Mouse (Mus musculus) limb, embryonic 11.5 days (tissue): Measurements from ENCODE around the gene Nipal4. TPM values are rescaled to one million over a fixed set of nuclear protein-coding genes. Genes with fewer than 3 reads are reported as not detected.

Experiments
- ATAC-seq: fragments of 200-750 bp; cut with Nextera tagmentation; 2 replicates; pipeline ENCODE4 v1.8.0; 2017; ENCODE audit warnings: low read depth; ENCODE audit not compliant: insufficient number of reproducible peaks, low FRiP score, low TSS enrichment
- DNase-seq: peaks from one replicate; pipeline ENCODE4 v3.0.0-alpha.2; 2015; ENCODE audit warnings: low spot score
- H3K27ac ChIP-seq: fragments of 300-500 bp; sonication (generic); replicated peaks from 2 replicates; pipeline ENCODE4 v1.5.1; 2014; ENCODE audit warnings: low read depth, mild to moderate bottlenecking, low read length
- H3K27me3 ChIP-seq: fragments of 300-500 bp; sonication (generic); 2 replicates; pipeline ENCODE4 v1.6.1; 2014; ENCODE audit warnings: mild to moderate bottlenecking, low read length, mixed read lengths; ENCODE audit not compliant: control insufficient read depth, insufficient read depth
- H3K36me3 ChIP-seq: fragments of 300-500 bp; sonication (generic); 2 replicates; pipeline ENCODE4 v1.6.1; 2014; ENCODE audit warnings: mild to moderate bottlenecking, low read length, moderate library complexity, mixed read lengths; ENCODE audit not compliant: control insufficient read depth, insufficient read depth
- H3K4me1 ChIP-seq: fragments of 300-500 bp; sonication (generic); 2 replicates; pipeline ENCODE4 v1.6.1; 2014; ENCODE audit warnings: low read length, mixed read lengths; ENCODE audit not compliant: control insufficient read depth, insufficient read depth
- H3K4me2 ChIP-seq: fragments of 300-500 bp; sonication (generic); 2 replicates; pipeline ENCODE4 v1.6.1; 2014; ENCODE audit warnings: low read depth, mild to moderate bottlenecking, moderate library complexity; ENCODE audit not compliant: severe bottlenecking
- H3K4me3 ChIP-seq: fragments of 300-500 bp; sonication (generic); 2 replicates; pipeline ENCODE4 v1.5.1; 2014; ENCODE audit warnings: low read depth, low read length
- H3K9ac ChIP-seq: fragments of 300-500 bp; sonication (generic); 2 replicates; pipeline ENCODE4 v1.6.1; 2014; ENCODE audit warnings: mild to moderate bottlenecking, low read length
- H3K9me3 ChIP-seq: fragments of 300-500 bp; sonication (generic); 2 replicates; pipeline ENCODE4 v1.6.1; 2016; ENCODE audit warnings: low read length; ENCODE audit not compliant: control insufficient read depth
- WGBS: fragments of 180-500 bp; shearing (Covaris S2); extraction: QIAGEN DNeasy Blood & Tissue Kit; methylation state at CpG from one replicate; pipeline ENCODE4 v1.1.7; 2014; 5-methylcytosine and 5-hydroxymethylcytosine counted together
- polyA plus RNA-seq: library from polyadenylated mRNA; unstranded; fragments of >200 nt; fragmentation: Nextera tagmentation; extraction: Ambion mirVana; gene quantifications from 2 replicates; pipeline ENCODE4 v1.2.1, GENCODE M21; 2014

The Nipal4 gene
- 0.54 and 0.71 TPM in 2 replicates for polyA plus RNA-seq

GRCm38 (mm10) chr11:46165866-46166585 lies at the start of gene Nipal4:
Gene Nipal4, minus strand, starts transcription at chr11:46166508.
- Histone ChIP-seq H3K9ac (peak within 1 kb of the TSS; percentile 40; the same call in 1 of the 2 replicates), H3K27me3 (peaks cover 14% of the 10 kb centered on the region), H3K4me1 (0 out of 2 replicates have a peak, but pooled peaks cover 2% of the 10 kb centered on the region), H3K27ac (no peak within 1 kb of the TSS), H3K4me2 (peak within 1 kb of the TSS; percentile 97), H3K9me3 (no peaks in the 10 kb centered on the region), H3K36me3 (no peaks in the 10 kb centered on the region), H3K4me3 (peak within 1 kb of the TSS; percentile 44)
- WGBS, result 2% methylated on average over 40 of the region's 40 CpGs
- DNase-seq (peak; percentile 57), ATAC-seq (no peak)

GRCm38 (mm10) chr11:46215354-46215753 lies 49.0 kb upstream of the Nipal4 start:
- peaks cover 11% of the 10 kb centered on the region for H3K4me1 ChIP-seq
- DNase-seq, result peak; percentile 83
- H3K9me3 ChIP-seq, result no peaks in the 10 kb centered on the region
- no peak overlapping the region for H3K4me2 ChIP-seq
- WGBS, result 20% methylated on average over 3 of the region's 3 CpGs
- peak overlapping the region; percentile 81 for H3K27ac ChIP-seq
- H3K9ac ChIP-seq, result no peak overlapping the region
- H3K36me3 ChIP-seq, result no peaks in the 10 kb centered on the region
- peak; percentile 74; the same call in 1 of the 2 replicates for ATAC-seq
- no peak overlapping the region for H3K4me3 ChIP-seq
- H3K27me3 ChIP-seq, result no peaks in the 10 kb centered on the region

DNA sequence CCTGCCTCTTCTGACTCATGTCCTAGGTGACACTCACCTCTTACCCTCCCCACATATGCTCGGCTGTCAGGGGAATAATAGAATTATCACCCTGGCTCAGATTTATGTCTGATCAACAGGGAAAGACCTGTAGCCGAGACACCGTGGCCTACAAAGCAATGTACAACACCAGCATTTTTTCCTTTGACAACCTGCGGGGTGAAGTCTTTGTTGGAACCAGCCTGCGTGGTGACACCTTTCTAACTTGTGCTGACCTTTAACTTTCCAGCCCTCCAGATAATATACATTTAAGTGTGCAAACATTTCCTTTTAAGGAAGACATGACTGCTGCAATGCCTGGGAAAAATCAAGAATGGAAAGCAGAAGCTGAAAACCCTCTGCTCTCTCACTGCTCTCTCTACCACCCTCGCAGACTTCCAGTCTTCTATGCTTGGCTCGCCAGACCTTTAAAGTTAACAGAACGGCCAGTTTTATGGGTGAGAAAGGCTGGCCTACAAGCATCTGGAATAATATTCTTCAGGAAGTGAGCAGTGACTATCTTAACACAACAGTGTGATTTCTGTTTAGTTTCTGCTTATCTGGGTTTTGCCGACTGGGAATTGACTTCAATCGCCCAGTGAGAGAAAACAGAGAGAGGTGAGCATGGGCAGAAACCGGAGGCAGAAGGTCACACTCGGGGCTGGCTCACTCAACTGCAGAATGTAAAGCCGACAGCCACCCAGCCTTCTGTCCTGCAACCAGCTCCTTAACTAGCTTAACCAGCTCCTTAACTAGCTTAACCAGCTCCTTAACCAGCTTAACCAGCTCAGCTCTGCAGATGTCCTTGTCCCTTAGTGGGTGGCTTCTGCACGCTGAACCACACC lies 48.3 kb upstream of the Nipal4 start:
- ATAC-seq, result peak; percentile 11; the same call in 1 of the 2 replicates

DNA sequence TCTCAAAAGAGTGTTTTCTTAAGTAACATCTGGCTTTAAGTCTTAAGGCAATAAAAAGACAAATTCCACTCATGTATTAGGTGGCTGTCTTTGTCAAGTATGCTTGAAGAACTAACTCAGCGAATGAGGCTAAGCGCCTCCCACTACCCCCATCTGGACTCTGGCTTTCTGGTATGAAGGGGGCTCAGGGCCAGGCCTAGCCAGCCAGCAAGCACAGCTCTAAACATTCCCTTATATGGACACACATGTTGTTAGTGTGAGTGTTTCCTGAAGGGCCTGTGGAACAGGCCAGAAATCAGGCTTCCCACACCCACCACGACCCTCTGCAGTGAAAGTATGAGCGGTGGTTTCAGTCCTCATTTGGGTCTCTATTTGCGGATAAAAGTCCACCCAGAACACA lies 47.5 kb upstream of the Nipal4 start:
- Histone ChIP-seq H3K27me3 (no peaks in the 10 kb centered on the region), H3K27ac (peak overlapping the region; percentile 81), H3K9ac (0 out of 2 replicates have a peak overlapping the region, but pooled peaks have one; percentile 18), H3K9me3 (no peaks in the 10 kb centered on the region), H3K36me3 (no peaks in the 10 kb centered on the region), H3K4me2 (no peak overlapping the region), H3K4me1 (peaks cover 11% of the 10 kb centered on the region), H3K4me3 (no peak overlapping the region)
- ATAC-seq, result peak; percentile 74
- DNase-seq, result peak; percentile 78
- 31% methylated on average over 5 of the region's 5 CpGs for WGBS

More for the DNA sequence above, 48.3 kb upstream of the Nipal4 start:
- DNase-seq, result peak; percentile 40
- Histone ChIP-seq H3K9ac (0 out of 2 replicates have a peak overlapping the region, but pooled peaks have one; percentile 18), H3K36me3 (no peaks in the 10 kb centered on the region), H3K4me1 (peaks cover 11% of the 10 kb centered on the region), H3K4me2 (no peak overlapping the region), H3K9me3 (no peaks in the 10 kb centered on the region), H3K4me3 (no peak overlapping the region), H3K27me3 (no peaks in the 10 kb centered on the region), H3K27ac (peak overlapping the region; percentile 81)
- WGBS, result 28% methylated on average over 14 of the region's 14 CpGs

DNA sequence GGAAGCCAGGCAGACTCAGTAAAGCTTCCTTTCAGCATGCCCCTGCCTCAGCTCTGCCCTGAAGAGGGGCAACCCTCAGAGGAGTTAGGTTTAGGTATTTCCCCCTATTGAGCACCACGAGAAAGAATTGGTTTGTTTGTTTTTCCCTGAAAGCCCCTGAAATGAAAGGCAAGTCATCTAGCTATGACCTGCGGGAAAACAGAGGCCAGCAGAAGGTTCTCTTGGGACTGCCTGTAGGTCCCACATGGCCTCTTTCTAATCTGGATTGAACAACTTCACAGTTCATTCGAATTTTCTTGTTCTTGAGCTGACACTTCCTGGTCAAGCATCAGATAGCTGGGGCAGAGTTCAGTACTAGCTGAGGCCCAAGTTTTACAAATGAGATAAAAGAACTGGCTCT lies 45.5 kb upstream of the Nipal4 start:
- ATAC-seq (no peak), DNase-seq (no peak)
- no peak overlapping the region for H3K4me2 ChIP-seq
- H3K9me3 ChIP-seq, result no peaks in the 10 kb centered on the region
- H3K4me1 ChIP-seq, result peaks cover 11% of the 10 kb centered on the region
- WGBS, result 37% methylated on average over 3 of the region's 3 CpGs
- H3K4me3 ChIP-seq, result no peak overlapping the region
- no peaks in the 10 kb centered on the region for H3K27me3 ChIP-seq
- no peak overlapping the region for H3K27ac ChIP-seq
- H3K9ac ChIP-seq, result no peak overlapping the region
- H3K36me3 ChIP-seq, result no peaks in the 10 kb centered on the region

- ATAC-seq, result no peak
- no peak overlapping the region for H3K27ac ChIP-seq
- H3K4me2 ChIP-seq, result no peak overlapping the region
- H3K9me3 ChIP-seq, result no peaks in the 10 kb centered on the region
- no peak overlapping the region for H3K4me3 ChIP-seq
- peaks cover 11% of the 10 kb centered on the region for H3K4me1 ChIP-seq
- H3K9ac ChIP-seq, result no peak overlapping the region
- no peaks in the 10 kb centered on the region for H3K27me3 ChIP-seq
- DNase-seq, result no peak
- H3K36me3 ChIP-seq, result no peaks in the 10 kb centered on the region
- 63% methylated on average over 2 of the region's 2 CpGs for WGBS
Observed at GRCm38 (mm10) chr11:46209884-46210283, 43.6 kb upstream of the Nipal4 start.

GRCm38 (mm10) chr11:46205639-46206409 lies 39.5 kb upstream of the Nipal4 start:
- Histone ChIP-seq H3K4me2 (no peak overlapping the region), H3K27ac (no peak overlapping the region), H3K9me3 (no peaks in the 10 kb centered on the region), H3K27me3 (no peaks in the 10 kb centered on the region), H3K9ac (no peak overlapping the region), H3K4me3 (no peak overlapping the region), H3K36me3 (no peaks in the 10 kb centered on the region), H3K4me1 (peaks cover 4% of the 10 kb centered on the region)
- 43% methylated on average over 17 of the region's 17 CpGs for WGBS
- ATAC-seq, result no peak
- no peak for DNase-seq

GRCm38 (mm10) chr11:46204841-46205240 lies 38.5 kb upstream of the Nipal4 start:
- WGBS, result 88% methylated on average over 9 of the region's 9 CpGs
- DNase-seq (no peak), ATAC-seq (no peak)
- no peaks in the 10 kb centered on the region for H3K27me3 ChIP-seq
- H3K36me3 ChIP-seq, result no peaks in the 10 kb centered on the region
- peaks cover 4% of the 10 kb centered on the region for H3K4me1 ChIP-seq
- H3K27ac ChIP-seq, result no peak overlapping the region
- H3K4me2 ChIP-seq, result no peak overlapping the region
- no peaks in the 10 kb centered on the region for H3K9me3 ChIP-seq
- H3K9ac ChIP-seq, result no peak overlapping the region
- no peak overlapping the region for H3K4me3 ChIP-seq
